Mouse (Mus musculus) stomach, postnatal 0 days (tissue): ENCODE data around the gene Frem2.
A peak's percentile ranks its signal among the peaks of the same experiment; 100 is the strongest.

Experiments
- CTCF ChIP-seq: IDR thresholded peaks from 2 replicates; pipeline ENCODE4 v1.5.1; 2016; ENCODE audit warnings: antibody characterized with exemption, low read depth, mild to moderate bottlenecking, moderate library complexity
- EP300 ChIP-seq: optimal IDR thresholded peaks from 2 replicates; pipeline ENCODE3; 2016; ENCODE audit warnings: antibody characterized with exemption

DNA sequence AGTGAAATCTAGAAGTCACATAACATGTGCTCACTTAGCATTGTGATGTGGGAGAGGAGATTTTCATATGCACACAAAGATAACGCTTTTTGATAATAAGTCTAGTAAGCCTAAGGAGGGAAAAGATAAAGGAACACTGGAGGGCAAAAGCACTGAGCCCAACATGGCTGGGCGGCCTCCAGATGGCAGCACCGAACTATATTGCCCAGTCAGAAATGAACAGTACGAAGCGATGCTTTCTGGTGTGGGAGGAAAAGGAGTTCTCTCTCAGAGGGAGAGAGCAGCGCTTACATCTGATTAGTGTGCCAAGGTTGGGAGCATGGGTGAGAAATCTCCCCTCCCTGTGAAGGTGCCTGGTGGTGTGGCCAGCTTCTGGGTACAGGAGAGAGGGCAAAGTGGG is 181.3 kb downstream of the Frem2 start:
- peak; percentile 86 for TF ChIP-seq CTCF
- no peak for TF ChIP-seq EP300
